Mouse (Mus musculus): ENCODE results near the gene Cd300ld.
"Not testable (repeated sequence)": the region's sequence is repeated elsewhere in the genome, so short reads cannot be mapped to it uniquely, and the experiment has no call there.

The Cd300ld gene

DNA sequence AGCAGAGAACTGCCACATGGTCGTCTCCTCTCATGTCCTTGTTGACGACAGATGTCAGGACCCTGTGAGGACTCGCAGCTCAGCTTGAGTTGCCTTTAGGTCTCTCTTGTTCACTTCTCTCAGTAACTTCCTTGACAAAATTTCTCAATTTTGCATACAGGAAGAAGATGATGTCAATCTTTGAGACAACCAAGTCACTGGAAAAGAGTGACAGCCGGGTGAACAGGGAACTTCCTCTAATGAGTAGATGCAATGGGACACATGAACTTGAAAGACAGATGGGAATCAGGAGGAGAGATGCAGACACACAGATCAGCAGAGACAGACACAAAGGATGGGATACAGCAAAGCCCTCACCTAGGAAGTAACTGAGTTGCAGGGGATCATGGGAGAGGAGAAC lies at the start of gene Cd300ld:
Cd300ld (minus strand) TSS at position 130 of the 400 bp plus-strand sequence.
- DNase-seq (ENCODE audit: low spot score), result no peak

DNA sequence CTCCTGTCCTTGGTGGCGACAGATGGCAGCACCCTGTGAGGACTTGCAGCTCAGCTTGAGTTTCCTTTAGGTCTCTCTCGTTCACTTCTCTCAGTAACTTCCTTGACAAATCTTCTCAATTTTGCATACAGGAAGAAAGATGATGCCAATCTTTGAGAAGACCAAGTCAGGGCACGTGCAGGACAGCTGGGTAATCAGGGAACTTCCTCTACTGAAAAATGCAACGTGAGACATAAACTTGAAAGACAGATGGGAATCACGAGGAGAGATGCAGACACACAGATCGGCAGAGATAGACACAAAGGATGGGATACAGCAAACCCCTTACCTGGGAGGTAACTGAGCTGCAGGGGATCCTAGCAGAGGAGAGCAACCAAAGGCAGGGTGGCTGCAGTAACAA lies 47.9 kb upstream of the Cd300ld start, which contains the start of gene Cd300ld5:
Cd300ld5 (minus strand) TSS at position 101 of the 400 bp plus-strand sequence.
- DNase-seq (ENCODE audit: low spot score), result not testable (repeated sequence)

DNA sequence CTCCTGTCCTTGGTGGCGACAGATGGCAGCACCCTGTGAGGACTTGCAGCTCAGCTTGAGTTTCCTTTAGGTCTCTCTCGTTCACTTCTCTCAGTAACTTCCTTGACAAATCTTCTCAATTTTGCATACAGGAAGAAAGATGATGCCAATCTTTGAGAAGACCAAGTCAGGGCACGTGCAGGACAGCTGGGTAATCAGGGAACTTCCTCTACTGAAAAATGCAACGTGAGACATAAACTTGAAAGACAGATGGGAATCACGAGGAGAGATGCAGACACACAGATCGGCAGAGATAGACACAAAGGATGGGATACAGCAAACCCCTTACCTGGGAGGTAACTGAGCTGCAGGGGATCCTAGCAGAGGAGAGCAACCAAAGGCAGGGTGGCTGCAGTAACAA lies 37.2 kb upstream of the Cd300ld start, which contains the start of gene Cd300ld4:
Cd300ld4 (minus strand) TSS at position 101 of the 400 bp plus-strand sequence.
- DNase-seq (ENCODE audit: low spot score), result not testable (repeated sequence)

DNA sequence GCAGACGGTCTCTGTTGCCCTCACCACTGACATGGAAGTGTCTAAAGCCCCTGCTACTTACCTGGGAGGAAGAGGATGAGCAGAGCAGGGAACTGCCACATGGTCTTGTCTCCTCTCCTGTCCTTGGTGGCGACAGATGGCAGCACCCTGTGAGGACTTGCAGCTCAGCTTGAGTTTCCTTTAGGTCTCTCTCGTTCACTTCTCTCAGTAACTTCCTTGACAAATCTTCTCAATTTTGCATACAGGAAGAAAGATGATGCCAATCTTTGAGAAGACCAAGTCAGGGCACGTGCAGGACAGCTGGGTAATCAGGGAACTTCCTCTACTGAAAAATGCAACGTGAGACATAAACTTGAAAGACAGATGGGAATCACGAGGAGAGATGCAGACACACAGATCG lies 26.4 kb upstream of the Cd300ld start, which contains the start of gene Cd300ld2:
Cd300ld2 (minus strand) TSS at position 101 of the 400 bp plus-strand sequence.
- DNase-seq (ENCODE audit: low spot score), result not testable (repeated sequence)

DNA sequence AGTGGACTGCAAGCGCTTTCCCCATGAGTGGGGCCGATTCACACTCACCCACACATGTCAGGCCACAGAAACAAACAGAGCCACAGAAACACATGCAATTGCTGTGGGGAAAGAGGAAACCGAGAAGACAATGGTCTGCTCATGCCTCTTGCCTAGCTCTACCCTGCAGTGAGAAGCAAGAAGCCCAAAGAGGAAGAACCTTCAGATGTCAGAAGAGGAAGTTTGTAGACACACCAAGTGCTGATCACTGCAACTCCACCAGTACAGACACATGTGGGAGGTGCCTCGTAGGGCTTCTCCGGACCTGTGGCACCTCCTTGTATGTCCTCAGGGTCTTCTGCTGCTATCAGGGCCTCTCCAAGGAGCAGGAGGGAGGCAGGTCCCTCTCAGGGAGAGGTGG lies 14.3 kb upstream of the Cd300ld start:
- DNase-seq (ENCODE audit: low spot score), result no peak

DNA sequence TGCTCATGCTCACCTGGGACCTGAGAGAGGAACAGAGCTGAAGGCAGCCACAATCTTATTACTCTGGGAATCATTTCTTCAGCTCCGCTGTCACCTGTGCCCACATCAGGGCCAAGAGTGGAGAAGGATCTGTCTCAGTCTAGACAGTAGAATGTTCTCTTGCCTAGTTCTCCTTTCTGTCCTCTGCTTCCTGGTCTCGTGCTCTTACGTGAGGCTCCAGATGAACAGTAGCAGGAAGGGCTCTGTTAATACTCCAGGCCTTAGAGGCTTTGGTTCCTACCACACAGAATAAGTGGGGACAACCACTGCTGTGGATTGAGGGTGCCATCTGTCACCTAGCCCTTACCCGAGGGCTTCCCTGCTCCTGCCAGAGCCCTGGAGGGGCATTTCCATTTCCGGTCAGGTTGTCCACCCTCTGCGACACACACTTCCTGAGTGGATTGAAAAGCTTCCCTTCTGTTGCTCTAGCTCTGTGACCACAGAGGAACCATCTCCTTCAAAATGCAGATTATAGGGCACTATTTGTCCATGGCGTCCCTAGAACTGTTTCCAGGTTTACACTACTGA lies 11.8 kb upstream of the Cd300ld start, which contains the start of gene Cd300c2:
Cd300c2 (minus strand) TSS at position 407 of the 567 bp plus-strand sequence.
- DNase-seq (ENCODE audit: low spot score), result no peak

DNA sequence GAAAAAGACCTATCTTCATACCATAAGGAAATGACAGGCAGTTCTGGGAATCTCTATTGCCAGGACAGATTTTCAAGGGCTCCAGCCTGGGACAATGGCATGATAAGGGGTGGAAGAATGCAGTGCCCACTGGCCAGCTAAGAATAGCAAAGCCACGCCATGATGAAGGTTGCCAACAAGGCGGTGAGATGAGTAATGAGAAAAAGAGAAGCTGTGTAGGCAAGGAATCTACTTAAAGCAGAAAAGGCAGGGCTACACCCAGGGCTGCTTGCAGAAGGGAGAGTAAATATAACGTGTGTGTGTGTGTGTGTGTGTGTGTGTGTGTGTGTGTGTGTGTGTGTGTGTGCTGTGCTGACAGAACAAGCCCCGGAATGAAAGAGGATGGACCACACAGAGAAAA lies 7.9 kb downstream of the Cd300ld start:
- no peak for DNase-seq (ENCODE audit: low spot score)

DNA sequence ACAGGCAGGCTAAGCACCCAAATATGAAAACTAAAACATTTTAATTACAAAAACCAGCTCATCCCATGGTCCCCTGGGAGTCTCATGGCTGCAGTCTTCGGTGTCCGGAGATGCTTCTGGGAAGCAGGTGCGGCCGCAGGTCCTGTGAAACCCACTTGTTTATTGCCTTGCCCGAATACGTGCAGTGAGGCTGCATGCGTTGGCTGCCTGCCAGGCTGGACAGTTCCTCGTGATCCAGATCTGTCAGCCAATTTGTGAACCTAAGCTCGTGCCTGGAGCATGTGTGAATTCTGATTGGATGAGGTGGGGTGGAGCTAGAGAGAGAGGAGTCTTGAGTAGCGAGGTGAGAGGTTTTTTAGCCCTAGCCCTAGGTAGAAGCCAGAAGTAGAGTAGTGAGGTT lies 17.0 kb downstream of the Cd300ld start:
- no peak for DNase-seq (ENCODE audit: low spot score)

DNA sequence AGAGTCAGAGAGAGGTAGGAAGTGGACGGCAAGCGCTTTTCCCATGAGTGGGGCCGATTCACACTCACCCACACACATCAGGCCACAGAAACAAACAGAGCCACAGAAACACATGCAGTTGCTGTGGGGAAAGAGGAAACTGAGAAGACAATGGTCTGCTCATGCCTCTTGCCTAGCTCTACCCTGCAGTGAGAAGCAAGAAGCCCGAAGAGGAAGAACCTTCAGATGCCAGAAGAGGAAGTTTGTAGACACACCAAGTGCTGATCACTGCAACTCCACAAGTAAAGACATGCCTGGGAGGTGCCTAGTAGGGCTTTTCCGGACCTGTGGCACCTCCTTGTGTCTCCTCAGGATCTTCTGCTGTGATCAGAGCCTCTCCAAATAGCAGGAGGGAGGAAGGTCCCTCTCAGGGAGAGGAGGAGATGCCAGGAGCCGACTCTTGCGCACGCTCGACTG lies 20.9 kb downstream of the Cd300ld start, which contains the start of gene Cd300c:
Cd300c (minus strand) TSS at position 406 of the 456 bp plus-strand sequence.
- DNase-seq (ENCODE audit: low spot score), result no peak

DNA sequence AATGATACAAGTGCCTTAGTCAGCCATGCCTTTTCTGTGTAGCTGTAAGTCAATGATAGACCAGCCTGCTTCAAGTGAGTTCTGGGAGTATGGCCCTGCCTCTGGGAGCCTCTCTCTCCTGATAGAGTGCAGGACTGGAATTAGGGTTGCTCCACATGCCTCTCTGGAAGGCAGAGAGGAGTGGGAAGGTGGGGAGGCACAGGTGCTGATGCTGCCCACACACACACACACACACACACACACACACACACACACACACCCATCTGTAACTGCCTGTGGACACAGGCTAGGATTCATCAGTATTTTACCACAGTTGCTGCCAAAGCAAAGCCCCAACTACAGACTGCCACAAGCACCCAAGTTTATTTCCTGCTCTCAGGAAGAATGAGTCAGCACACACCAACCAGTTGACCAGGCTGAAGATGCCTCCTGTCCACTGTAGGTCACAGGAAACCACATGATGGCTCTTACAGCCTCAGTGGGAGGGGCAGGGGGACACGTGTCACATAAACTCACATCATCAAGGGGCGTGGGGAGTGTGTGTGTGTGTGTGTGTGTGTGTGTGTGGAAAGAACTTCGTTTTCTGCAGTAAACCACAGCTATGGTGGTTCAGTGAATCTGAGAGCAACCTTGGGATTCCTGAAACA lies 24.4 kb downstream of the Cd300ld start:
- DNase-seq (ENCODE audit: low spot score), result no peak

DNA sequence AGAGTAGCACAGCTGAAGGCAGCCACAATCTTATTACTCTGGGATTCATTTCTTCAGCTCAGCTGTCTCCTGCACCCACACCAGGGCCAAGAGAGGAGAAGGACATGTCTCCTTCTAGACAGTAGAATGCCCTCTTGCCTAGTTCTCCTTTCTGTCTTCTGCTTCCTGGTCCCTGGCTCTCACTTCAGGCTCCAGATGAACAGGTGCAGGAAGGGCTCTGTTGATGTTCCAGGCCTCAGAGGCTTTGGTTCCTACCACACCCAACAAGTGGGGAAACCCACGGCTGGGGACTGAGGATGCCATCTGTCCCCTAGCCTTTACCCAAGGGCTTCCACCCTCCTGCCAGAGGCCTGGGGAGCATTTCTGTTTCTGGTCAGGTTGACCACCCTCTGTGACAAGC lies 29.4 kb downstream of the Cd300ld start:
- no peak for DNase-seq (ENCODE audit: low spot score)

DNA sequence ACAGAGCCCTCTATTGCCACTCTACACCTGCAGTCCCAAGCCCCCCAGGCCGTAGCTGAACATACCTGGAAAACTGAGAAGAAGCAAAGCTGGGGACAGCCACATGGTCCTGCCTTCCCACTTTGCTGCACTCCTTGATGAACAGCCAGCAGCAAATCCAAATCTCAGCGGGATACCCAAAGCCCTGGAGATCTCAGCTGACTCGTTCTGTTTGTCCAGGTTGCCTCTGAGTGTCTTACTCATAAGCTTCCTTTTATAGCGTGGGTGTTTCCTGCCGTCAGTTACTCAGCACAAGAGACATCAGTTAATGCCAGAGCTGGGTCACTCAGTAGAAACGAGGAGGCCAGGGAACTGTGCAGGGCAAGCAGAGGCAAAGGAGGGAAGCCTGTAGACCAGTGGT lies 55.6 kb downstream of the Cd300ld start, which contains the start of gene Cd300lb:
Cd300lb (minus strand) TSS at position 243 of the 400 bp plus-strand sequence.
- no peak for DNase-seq (ENCODE audit: low spot score)

DNA sequence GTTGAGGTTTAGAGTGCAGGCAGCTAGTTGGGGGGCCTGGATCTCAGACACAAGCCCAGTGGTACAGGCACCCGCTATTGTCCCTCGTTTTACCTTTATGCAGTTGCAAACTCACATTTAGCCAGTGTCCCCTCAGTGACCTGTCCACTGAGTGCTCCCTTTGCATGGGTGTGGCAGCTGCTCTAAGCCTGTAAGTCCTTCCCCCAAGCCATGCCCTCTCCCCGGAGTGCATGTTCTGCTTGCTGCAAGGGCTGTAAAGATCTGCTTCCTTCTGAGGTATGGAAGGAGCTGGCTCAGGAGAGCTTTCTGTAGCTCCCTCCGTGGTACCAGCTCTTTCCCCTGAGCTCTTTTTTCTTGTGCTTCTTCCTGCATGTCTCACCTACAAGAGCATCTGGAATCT lies 56.1 kb downstream of the Cd300ld start:
- no peak for DNase-seq (ENCODE audit: low spot score)

Data from testis, postnatal 10 days (tissue).